Mouse (Mus musculus): Measurements from ENCODE around the gene 2210016L21Rik. TPM values are rescaled to one million over a fixed set of nuclear protein-coding genes. Genes with fewer than 3 reads are reported as not detected.
"Not testable (repeated sequence)": the region's sequence is repeated elsewhere in the genome, so short reads cannot be mapped to it uniquely, and the experiment has no call there.

Gene 2210016L21Rik
- total RNA-seq (2015; ENCODE audit: low replicate concordance) (0.77 and 6.5 TPM in 2 replicates), total RNA-seq (2017; ENCODE audit: low replicate concordance) (2.9 and 9.2 TPM in 2 replicates)

DNA sequence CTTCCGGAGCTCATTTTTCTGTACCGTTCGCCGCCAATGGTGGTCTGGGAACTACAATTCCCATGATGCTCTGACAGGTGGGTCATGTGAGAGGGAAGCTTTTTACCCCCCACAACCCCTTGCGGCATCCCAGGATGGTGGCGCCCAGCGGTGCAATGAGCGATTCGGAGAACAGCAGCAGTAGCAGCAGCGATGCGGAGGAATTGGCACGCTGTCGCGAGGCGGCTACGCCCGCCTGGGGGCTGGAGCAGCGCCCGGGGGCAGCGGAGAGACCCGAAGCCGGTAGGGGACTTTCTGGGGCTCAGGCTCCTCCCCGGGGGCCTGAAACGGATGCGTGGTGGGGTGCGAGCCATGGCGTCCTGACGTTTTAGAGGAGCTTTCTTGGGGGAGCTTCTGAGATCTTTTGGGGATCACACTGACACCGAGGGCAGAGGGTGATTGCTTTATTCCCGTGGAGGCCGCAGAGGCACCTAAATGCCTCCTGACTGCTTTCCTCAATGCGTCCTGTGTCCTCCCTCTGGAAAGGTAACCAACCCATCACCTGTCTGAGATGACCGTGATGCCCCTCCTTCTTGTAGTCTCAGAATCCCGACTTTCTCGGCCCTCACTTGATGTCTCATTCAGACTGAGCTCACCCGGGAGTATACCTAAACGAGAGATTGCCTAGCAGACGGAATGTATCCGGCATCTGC lies at the start of gene 2210016L21Rik:
Gene 2210016L21Rik, plus strand, starts transcription at position 85 of the 692 bp plus-strand sequence.
- ATAC-seq (replicated peaks; ENCODE audit: low FRiP score, poor library complexity, severe bottlenecking): peak; percentile 98

DNA sequence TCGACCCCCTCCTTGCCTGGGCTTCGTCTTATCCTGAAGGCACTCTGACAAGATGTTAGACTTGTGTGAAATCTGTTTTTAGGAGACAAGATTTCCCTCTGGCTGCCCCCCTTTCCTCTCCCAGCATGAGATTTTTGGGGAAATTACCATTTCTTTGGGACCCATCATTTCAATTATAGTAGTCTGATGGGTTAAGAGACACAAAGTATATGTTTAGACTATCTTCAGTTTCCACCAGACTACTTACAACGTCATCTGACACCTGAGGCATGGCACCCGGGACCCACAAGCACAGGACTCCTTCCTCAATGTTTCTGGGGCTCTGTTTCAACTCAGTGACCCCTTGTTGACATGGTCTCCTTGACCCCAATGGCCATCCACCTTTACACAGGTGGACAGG lies 46.4 kb upstream of the 2210016L21Rik start:
- ATAC-seq (replicated peaks; ENCODE audit: low FRiP score, poor library complexity, severe bottlenecking): no peak

DNA sequence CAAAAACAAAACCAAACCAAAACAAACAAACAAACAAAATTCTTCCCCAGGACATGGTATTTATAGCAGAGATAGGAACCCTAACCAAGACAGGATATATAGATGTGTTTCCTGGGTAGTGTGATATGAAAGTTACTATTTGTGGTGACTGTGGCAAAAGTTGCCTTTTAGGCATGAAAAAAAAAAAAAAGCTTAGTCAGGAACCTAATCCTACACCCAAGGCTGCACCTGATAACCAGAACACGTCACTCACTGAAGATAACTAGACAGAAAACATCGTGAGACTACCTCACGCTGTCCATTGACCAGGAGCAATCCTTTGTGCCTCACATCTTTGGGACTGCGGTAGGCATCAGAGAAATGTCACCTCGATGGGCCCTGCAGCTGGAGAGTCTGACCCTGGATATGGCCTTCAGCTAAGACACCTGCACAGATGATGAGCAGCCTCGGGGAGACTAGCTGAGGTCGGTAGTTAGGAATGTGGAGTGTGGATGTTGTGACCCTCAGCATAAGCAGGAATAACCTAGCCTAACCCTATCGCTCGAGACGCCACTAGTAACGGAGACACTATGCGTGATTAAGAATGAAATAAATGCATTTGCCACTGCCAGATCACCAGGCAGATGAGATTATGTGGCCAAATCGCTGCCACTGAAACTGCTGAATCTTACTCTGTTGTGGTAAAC lies 45.1 kb upstream of the 2210016L21Rik start, which contains the start of gene Oasl2:
Gene Oasl2, plus strand, starts transcription at position 249 of the 686 bp plus-strand sequence.
- peak; percentile 94 for ATAC-seq (replicated peaks; ENCODE audit: low FRiP score, poor library complexity, severe bottlenecking)

DNA sequence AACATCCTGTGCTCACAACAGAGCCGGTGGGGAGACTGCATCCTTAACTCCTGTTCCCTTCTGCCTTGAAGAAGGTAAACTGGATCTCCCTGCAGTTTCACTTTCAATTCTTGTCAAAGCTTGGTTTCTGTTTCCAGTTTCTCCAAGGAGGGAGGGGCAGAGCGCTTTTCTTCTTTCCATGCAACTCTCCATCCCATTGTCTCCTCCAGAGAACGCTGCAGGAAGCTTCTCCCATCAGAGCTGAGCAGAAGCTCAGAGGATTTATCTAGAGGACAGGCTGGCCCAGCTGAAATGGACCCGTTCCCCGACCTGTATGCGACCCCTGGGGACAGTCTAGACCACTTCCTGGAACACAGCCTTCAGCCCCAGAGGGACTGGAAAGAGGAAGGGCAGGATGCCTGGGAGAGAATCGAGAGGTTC lies 44.6 kb upstream of the 2210016L21Rik start:
- ATAC-seq (replicated peaks; ENCODE audit: low FRiP score, poor library complexity, severe bottlenecking): peak; percentile 60

DNA sequence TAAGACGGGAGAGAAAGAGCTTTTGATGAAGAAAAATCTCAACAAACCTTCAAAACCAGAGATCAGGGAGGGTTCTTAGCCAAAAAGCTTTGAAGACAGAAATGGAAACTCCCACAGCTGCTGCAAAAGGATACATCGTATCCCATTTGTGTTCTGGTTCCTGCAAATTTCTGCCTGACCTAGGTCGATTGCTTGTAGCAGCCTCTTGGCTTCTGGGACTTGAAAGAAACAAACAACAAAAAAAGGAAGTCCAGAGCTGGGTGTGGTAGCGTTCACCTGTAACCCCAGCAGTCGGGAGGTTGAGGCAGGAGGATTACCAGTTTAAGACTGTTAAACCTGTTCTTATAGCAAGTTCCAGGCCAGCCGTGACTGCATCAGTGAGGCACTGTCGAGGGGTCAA lies 43.1 kb upstream of the 2210016L21Rik start:
- no peak for ATAC-seq (replicated peaks; ENCODE audit: low FRiP score, poor library complexity, severe bottlenecking)

DNA sequence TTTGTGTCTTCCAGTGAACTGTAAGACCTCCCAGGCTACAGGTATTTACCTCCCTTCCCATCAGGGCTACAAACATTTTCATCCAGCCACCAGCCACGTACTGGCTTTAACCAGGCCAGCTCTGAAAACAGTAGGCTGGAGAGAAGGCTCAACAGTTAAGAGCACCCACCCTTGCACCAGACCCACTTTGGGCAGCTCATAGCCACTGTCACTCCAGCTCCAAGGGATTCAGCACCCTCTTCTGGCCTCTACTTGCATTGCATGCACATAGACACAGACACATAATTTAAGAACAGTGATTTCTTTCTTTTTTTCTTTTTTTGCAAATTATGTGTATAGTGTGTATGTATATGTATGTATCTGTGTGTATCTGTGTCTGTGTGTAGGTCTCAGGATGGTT lies 39.5 kb upstream of the 2210016L21Rik start:
- peak; percentile 73 for ATAC-seq (replicated peaks; ENCODE audit: low FRiP score, poor library complexity, severe bottlenecking)

DNA sequence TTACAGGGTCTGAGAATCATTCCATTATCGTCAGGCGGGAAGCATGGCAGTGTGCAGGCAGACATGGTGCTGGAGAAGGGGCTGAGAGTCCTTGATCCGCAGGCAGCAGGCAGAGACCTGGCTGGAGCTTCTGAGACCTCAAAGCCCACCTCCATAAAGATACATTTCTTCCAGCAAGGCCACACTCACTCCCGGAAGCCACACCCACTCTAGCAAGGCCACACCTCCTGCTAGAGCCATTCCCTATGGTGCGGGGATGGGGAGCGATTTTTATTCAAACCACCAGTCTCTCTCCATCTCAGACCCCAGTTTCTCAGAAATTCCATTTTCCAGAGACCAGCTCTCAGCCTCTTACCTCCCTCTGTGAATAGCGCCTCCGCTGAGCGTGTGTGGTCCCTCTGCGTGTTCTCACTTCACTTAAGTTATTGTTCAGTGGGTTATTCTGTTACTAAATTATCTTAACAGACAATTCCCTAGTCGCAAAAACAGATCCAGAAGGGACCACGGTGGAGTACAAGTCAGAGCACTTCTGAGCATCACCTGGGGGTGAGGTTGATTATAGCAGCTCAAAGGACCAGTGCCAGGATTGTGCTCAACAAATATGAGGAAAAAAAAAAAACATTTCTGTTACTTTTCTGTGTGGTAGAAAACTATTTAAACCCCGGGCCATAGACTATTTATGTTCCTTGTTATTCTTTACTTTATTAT lies 33.2 kb upstream of the 2210016L21Rik start:
- ATAC-seq (replicated peaks; ENCODE audit: low FRiP score, poor library complexity, severe bottlenecking): no peak

DNA sequence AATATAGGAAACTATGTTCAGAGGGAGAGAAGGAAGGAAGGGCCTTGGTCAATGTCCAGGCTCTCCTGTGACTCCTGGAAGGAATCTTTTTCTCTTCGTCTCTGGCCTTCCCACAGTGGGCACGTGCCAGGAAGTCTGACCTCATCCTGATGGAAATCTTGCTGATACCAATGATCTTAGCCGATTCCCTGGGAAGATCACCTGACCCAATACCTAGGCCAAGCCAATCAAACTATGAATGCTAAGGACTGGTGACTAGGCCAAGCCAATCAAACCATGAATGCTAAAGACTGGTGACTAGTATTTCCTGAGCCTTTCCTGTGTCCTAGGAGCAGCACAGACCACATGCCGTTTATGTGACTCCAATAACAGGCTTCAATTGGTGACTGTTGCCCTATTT lies 28.3 kb upstream of the 2210016L21Rik start:
- no peak for ATAC-seq (replicated peaks; ENCODE audit: low FRiP score, poor library complexity, severe bottlenecking)

DNA sequence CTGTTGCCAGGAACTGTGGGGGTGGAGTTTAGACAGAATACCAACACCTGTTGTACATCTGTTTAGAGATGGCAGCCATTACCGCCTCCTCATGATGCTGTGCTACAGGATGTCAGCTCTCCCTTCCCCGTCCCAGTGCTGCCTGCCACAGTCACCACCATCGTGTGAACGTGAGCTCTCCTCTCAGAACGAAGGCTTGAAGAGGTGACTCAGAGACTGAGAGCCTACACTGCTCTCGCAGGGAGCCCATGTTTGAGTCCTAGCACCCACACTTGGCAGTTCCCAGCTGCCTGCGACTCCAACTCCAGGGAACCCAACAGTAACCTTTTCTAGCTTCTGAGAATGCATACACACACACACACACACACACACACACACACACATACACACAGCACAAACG lies 27.1 kb upstream of the 2210016L21Rik start:
- ATAC-seq (replicated peaks; ENCODE audit: low FRiP score, poor library complexity, severe bottlenecking): no peak

DNA sequence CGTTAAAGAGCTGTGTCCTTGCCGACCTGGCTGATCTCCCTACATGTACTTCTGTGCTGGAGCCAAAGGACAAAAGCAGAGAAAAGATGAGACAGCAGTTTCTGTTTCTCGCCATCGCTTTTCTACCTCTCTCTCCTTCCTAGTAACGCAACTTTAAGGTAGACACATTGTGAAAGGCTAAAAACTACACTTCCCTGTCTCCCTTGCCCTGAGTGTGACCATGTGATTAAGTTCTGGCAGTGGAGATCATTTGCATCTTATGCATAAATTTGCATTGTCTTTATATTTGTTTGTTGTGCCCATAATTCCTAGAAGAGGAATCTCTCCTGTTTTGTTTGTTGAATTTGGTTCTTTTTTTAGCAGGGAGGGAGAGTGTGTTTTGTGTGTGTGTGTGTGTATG lies 26.1 kb upstream of the 2210016L21Rik start:
- no peak for ATAC-seq (replicated peaks; ENCODE audit: low FRiP score, poor library complexity, severe bottlenecking)

DNA sequence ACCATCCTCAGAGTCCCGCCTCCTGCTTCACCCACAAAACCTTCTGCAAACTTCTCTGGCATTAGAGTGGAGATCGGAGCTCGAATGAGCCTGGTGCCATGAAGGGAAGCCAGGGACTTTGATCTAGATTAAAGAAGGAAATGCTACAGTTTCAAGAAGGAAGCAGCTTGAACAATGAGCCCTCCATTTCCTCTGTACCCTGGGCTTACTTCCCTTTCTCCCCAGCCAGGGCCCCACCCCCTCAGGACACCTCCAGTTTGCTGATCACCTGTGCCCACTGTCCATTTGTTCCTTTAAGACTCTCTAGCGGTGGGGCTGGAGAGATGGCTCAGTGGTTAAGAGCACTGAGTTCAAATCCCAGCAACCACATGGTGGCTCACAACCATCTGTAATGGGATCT lies 25.2 kb upstream of the 2210016L21Rik start:
- no peak for ATAC-seq (replicated peaks; ENCODE audit: low FRiP score, poor library complexity, severe bottlenecking)

DNA sequence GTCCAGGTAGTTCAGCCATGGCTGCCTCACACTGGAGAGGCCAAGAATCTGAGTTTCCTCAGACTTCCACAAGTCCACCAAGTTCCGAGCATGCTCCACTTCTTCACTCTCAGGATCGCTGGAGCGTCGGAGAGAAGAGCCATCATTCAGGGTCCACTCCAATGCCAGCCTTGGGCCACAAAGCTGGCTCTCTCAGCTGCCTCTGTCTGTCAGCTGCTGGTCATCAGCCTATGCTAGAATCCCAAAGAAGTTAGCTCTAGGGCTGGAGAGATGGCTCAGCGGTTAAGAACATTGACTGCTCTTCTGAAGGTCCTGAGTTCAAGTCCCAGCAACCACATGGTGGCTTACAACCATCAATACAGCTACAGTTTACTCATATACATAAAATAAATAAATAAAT lies 24.6 kb upstream of the 2210016L21Rik start:
- ATAC-seq (replicated peaks; ENCODE audit: low FRiP score, poor library complexity, severe bottlenecking): not testable (repeated sequence)

DNA sequence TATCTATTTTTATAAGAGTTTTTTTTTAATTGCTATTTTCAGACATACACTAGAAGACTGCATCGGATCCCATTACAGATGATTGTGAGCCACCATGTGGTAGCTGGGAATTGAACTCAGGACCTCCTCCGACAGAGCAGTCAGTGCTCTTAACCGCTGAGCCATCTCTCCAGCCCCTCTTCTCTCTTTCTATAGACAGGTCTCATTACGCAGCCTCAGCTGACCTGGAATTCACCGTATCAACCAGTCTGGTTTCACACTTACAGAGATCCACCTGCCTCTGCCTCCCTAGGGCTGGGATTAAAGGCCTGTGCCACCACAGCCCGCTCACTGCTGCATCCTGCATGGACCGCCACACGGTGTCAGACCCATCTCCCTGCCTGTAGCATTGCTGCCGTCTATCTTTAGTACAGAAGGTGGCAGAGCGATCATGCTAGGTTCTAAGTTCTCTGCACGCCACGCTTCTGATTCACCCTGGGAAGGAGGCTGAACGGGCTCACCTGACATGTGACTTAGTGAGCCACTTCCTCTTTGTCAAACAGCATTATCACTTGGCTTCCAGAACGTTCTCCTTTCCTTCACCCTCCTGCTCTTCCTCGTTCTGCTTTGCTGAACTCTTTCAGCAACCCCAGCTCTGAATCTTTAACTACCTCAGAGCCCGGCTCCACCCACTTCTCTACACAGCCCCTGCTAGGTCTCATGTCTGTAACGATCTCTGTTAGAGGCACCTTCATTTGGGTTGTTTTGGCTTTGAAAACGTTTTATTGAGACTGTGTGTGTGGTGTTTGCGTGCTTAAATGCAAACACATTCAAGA lies 20.2 kb upstream of the 2210016L21Rik start:
- ATAC-seq (replicated peaks; ENCODE audit: low FRiP score, poor library complexity, severe bottlenecking): peak; percentile 69

DNA sequence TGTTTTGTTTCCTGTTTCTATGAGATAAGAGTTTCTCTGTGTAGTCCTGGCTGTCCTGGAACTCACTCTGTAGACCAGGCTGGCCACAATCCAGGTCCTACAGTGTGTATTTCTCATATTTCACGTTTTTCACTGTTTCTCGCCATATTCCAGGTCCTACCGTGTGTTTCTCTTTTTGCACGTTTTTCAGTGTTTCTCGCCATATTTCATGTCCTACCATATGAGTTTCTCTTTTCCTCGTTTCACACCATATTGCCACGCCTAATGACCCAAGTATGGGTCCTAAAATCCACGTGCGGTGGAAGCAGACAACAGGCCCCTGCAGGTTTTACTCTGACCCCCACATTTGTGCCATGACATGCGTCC lies 19.6 kb upstream of the 2210016L21Rik start:
- ATAC-seq (replicated peaks; ENCODE audit: low FRiP score, poor library complexity, severe bottlenecking): 0 out of 2 replicates have a peak, but pooled peaks have one; percentile 12

DNA sequence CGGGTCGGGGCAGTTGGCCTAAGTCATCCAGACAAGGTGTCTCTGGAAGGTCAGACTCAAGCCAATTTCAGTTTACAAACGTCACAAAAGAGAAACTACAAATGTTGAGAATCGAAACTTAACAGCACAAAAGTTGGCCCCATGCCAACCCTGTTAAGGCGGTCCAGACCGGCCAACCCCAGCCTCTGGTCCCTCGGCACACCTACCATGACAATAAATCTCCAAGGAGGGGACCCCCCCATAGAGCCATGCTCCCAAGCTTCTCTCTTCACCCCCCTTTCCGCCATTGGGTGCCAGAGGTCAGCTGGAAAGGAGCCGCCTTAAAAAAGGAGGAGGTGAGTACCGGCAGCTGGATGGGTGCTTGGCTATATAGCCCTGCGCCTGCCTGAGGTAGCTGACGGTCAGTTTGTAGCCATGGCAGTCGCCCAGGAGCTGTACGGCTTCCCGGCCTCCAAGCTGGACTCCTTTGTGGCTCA lies 18.9 kb upstream of the 2210016L21Rik start, which contains the start of gene Oasl1:
Gene Oasl1, plus strand, starts transcription at position 243 of the 476 bp plus-strand sequence.
- ATAC-seq (replicated peaks; ENCODE audit: low FRiP score, poor library complexity, severe bottlenecking): peak; percentile 72

DNA sequence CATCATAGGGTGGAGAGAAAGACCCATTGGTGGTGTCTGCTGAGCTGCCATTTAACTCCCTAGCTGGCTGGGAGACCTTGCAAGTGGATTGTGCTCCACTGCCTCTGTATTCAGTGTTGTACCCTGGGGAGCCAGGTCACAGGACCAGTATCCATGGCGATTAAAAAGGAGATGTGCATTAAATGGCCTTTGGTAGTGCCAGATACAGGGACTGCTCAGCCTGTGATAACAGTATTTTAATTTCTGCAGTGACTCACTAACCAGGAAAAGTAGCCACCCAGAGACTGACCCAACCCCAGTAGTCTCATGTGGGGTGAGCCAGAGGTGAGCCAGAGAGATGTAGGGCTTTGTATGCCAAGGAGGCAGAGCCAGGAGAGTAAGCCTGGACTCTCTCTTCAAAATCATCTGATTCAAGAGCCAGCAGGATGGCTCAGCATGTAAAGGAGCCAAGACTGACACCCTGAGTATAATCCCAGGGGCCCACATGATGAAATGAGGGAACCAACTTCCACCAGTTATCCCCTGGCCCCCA lies 15.7 kb upstream of the 2210016L21Rik start:
- no peak for ATAC-seq (replicated peaks; ENCODE audit: low FRiP score, poor library complexity, severe bottlenecking)

DNA sequence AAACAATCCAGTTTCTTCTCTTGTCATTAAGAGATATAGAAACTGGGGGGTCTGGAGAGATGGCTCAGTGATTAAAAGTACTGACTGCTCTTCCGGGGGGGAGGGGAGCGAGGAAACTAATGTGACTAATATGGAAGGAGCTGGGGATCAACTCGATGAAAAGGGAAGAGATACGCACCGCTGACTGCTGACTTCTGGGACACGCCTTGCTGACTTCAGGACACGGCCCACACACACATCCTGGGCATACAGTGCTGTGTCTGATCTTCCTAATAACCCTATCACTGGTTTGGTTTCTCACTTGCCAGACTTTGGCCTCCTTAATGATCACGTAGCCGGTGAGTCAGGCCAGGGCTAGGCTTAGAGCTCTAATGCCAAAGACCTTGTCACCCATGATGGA lies 15.2 kb upstream of the 2210016L21Rik start:
- ATAC-seq (replicated peaks; ENCODE audit: low FRiP score, poor library complexity, severe bottlenecking): no peak

DNA sequence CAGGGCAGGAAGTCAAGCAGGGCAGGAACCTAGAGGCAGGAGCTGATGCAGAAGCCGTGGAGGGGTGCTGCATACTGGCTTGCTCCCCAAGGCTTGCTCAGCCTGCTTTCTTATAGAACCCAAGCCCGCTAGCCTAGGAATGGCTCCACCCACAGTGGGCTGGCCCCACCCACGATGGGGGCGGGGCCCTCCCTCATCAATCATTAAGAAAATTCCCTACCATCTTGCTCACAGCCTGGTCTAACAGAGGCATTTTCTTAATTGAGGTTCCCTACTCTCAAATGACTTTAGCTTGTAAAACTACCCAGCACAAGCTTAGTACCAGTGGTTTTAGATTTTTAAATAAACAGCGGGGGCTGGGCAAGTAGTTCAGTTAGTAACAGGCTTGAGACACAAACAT lies 10.3 kb upstream of the 2210016L21Rik start:
- ATAC-seq (replicated peaks; ENCODE audit: low FRiP score, poor library complexity, severe bottlenecking): no peak

DNA sequence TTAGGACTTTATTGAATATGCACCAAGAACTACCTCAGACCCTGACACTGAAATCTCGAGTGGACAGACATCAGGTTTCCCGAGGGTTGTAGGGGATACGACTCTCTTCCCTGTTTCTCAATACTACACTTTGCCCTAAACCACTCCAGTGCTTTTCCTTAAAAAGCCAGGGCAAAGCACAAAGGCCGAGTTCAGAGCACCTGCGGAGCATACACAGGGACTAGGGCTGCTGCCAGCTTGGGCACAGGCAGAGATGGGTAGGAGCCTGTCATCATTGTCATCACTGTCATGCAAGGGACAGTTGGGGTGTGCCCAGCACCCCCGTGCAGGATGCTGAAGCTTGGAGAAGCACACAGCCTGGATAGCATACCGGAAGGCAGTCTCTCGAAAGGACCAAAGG lies 8.8 kb upstream of the 2210016L21Rik start:
- ATAC-seq (replicated peaks; ENCODE audit: low FRiP score, poor library complexity, severe bottlenecking): no peak
